Mouse (Mus musculus): ENCODE data around the gene Ccdc85a.

GRCm38 (mm10) chr11:28374636-28375035 is 209.5 kb downstream of the Ccdc85a start:
- TF ChIP-seq CTCF (IDR thresholded peaks at IDR 0.05) (no peak), POLR2A (IDR thresholded peaks at IDR 0.05; ENCODE audit: insufficient read depth, low read depth, low read length) (no peak)
